Mouse (Mus musculus) C2C12 (cell line): ENCODE measurements around the gene Asb5.
A peak's percentile ranks its signal among the peaks of the same experiment; 100 is the strongest.

Experiments
- CEBPB ChIP-seq: IDR thresholded peaks from one replicate; pipeline ENCODE4 v1.6.1; 2011; ENCODE audit warnings: low read depth, mild to moderate bottlenecking, control low read depth, moderate library complexity
- CTCF ChIP-seq: IDR thresholded peaks from one replicate; pipeline ENCODE4 v1.5.1; 2011; ENCODE audit not compliant: control insufficient read depth, insufficient read depth, insufficient read length
- FOSL1 ChIP-seq: IDR thresholded peaks from one replicate; pipeline ENCODE4 v1.8.0; 2011; ENCODE audit warnings: mild to moderate bottlenecking, low read length; ENCODE audit not compliant: poor library complexity, insufficient read depth, severe bottlenecking
- MAX ChIP-seq: IDR thresholded peaks from one replicate; pipeline ENCODE4 v1.6.1; 2011; ENCODE audit warnings: mild to moderate bottlenecking, control low read depth
- MYOD1 ChIP-seq: IDR thresholded peaks from one replicate; pipeline ENCODE4 v1.6.1; 2011; ENCODE audit warnings: low read depth; ENCODE audit not compliant: control insufficient read depth, insufficient read length
- USF1 ChIP-seq: IDR thresholded peaks from one replicate; pipeline ENCODE4 v1.6.1; 2011; ENCODE audit warnings: low read depth, mild to moderate bottlenecking, control low read depth, moderate library complexity

DNA sequence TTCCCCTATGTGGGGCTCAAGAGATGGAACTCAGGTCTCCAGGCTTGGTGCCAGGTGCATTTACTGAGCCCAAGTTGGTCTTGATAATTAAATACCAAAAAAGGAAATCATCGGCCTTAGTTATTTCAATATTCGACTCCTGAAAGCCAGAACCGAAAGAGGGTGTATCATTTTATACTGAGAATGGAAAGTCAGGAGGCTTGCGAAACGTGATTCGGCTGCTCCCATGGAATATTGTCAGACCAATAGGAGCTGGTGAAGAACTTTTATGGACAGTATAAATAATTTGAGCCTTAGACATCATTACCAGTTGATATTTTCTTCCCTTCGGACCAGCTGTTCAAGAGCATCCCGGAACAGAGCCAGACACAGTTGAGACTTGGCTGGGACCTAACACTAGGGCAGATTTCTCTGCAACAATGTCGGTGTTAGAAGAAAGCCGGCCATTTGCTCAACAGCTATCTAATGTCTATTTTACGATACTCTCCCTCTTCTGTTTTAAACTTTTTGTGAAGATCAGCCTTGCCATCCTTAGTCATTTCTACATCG, 20.7 kb downstream of the Asb5 start:
- TF ChIP-seq USF1 (no peak), CTCF (no peak), MYOD1 (peak; percentile 74), MAX (no peak), CEBPB (peak; percentile 79), FOSL1 (no peak)
